Mouse (Mus musculus): Measurements from ENCODE around the gene Atxn7l3.

- TF ChIP-seq CTCF (IDR thresholded peaks at IDR 0.05) (no peak), EP300 (IDR thresholded peaks at IDR 0.05) (no peak)
Observed at GRCm38 (mm10) chr11:102293971-102294370, 2.5 kb downstream of the Atxn7l3 start.
